Mouse (Mus musculus) embryo, embryonic 9.5 days (tissue): ENCODE data around the gene Mgll.
A peak's percentile ranks its signal among the peaks of the same experiment; 100 is the strongest.

ENCODE experiments used
- DNase-seq: peaks from one replicate; pipeline ENCODE4 v3.0.0-alpha.2; 2017; ENCODE audit errors: extremely low spot score

Gene Mgll

GRCm38 (mm10) chr6:88844901-88845565 lies 120.8 kb downstream of the Mgll start:
- DNase-seq, result no peak

DNA sequence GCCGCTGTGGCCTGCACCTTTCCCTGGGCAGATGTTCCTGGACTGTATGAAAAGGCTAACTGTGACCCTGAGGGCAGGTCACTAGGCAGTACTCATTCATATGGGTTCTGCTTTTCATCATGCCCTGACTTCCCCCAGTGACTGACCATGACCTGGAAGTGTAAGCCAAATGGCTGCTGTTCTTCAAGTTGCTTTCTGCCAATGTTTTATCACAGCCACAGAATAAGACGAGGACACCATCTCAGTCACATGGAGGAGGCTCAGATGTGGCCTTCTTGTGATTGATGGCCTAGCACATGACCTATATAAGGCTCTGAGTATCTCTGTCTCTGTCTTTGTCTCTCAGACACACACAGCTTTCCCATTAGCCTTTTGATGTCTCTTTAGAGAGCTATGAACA lies 123.4 kb downstream of the Mgll start:
- DNase-seq, result no peak

DNA sequence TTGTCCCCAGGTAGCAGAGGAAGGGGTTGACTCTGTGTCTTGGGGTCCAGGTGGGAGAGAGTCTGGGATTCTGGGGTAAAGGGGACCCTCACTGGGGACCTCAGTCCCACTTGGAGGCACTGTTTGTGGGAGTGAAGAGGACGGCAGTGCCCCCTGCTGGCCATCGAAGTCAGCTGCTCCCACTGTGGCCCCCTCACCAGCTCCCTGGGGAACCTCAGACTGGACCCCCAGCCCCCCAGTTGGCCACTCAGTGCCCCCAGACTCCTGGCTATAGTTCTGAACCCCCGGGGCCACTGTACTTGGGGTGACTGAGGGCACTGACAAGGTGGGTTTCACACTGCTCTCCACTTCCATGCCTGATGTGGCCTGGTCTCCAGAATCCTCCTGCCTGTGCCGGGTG lies 125.1 kb downstream of the Mgll start:
- DNase-seq, result no peak

- no peak for DNase-seq
Measured at GRCm38 (mm10) chr6:88850034-88850433, 125.8 kb downstream of the Mgll start.

- no peak for DNase-seq
Measured at GRCm38 (mm10) chr6:88854509-88854908, 130.3 kb downstream of the Mgll start.

GRCm38 (mm10) chr6:88855636-88856035 lies 131.4 kb downstream of the Mgll start:
- peak; percentile 67 for DNase-seq

- no peak for DNase-seq
Measured at GRCm38 (mm10) chr6:88857249-88857648, 133.0 kb downstream of the Mgll start.

- DNase-seq, result no peak
Measured at GRCm38 (mm10) chr6:88857830-88858229, 133.6 kb downstream of the Mgll start.

- DNase-seq, result no peak
Measured at GRCm38 (mm10) chr6:88858341-88858740, 134.1 kb downstream of the Mgll start.

- peak; percentile 34 for DNase-seq
Measured at GRCm38 (mm10) chr6:88860914-88861313, 136.7 kb downstream of the Mgll start.

- DNase-seq, result no peak
Measured at GRCm38 (mm10) chr6:88865704-88866103, 141.5 kb downstream of the Mgll start.

GRCm38 (mm10) chr6:88869459-88869858 lies 145.2 kb downstream of the Mgll start:
- no peak for DNase-seq

GRCm38 (mm10) chr6:88870594-88870993 lies 146.4 kb downstream of the Mgll start:
- no peak for DNase-seq

DNA sequence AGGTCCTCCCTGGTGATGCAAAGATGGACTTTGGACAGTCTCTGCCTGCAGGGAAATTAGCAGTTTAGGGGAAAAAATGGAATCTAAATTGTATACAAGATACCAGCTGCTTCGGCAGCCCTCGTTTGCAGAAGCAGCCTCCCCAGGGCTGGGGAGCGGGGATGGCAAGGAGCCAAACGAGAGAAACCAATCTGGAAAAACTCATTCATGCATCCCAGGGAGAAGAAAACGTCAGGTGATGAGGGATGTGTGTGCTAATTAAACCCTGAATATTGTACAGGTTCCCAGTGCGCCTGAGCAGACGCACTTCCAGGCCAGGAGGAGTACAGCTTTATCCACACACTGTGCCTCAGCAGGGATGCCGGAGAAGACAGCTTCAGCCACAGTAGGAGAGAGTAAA lies 147.3 kb downstream of the Mgll start:
- DNase-seq, result no peak

DNA sequence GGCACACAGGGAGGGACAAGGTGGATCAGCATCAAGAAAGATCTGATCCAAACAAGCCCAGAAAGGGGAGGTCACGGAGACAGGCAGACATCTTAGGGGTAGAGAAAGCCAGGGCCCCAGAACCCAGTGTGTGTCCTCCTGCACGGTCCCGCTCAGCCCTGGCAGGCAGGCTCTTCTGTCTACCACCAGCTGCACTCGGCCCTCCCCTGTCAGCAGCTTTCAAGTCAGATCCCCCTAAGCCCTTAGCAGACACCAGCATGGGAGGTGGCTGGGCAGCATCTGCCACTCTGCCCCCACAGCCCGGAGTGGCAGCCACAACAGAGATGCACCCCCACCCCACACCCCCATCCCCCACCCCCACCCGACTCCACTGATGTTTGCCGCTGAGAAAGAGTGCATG lies 148.6 kb downstream of the Mgll start:
- no peak for DNase-seq

- peak; percentile 38 for DNase-seq
Measured at GRCm38 (mm10) chr6:88873965-88874867, 150.0 kb downstream of the Mgll start.

- DNase-seq, result peak; percentile 82
Measured at GRCm38 (mm10) chr6:88874868-88875508, 150.8 kb downstream of the Mgll start, which contains the start of gene Podxl2. TSS of gene Podxl2 (minus strand) at chr6:88875044.
